Mouse (Mus musculus) spleen, adult 2 months (tissue): ENCODE results near the gene Pdhx. TPM values are rescaled to one million over a fixed set of nuclear protein-coding genes. Genes with fewer than 3 reads are reported as not detected.

Experiments
- DNase-seq, 2 experiments: peaks; one replicate each; pipeline versions ENCODE4 v3.0.0 to v3.0.0-alpha.2; 2012 to 2021; ENCODE audit warnings: low spot score in 2 of 2, low read depth in 1 of 2
- H3K27ac ChIP-seq: fragments of 200-500 bp; 2 replicates; pipeline ENCODE4 v1.5.1; 2012; ENCODE audit warnings: low read length, inconsistent platforms; ENCODE audit not compliant: insufficient read depth
- H3K27me3 ChIP-seq: fragments of 200-500 bp; 2 replicates; pipeline ENCODE4 v1.6.1; 2012; ENCODE audit warnings: mild to moderate bottlenecking, moderate library complexity, low read length, inconsistent platforms; ENCODE audit not compliant: control insufficient read depth, insufficient read depth
- H3K36me3 ChIP-seq: fragments of 200-500 bp; 2 replicates; pipeline ENCODE4 v1.6.1; 2012; ENCODE audit warnings: mild to moderate bottlenecking, low read length, inconsistent platforms; ENCODE audit not compliant: control insufficient read depth, insufficient read depth
- H3K4me1 ChIP-seq: fragments of 200-500 bp; 2 replicates; pipeline ENCODE4 v1.6.1; 2011; ENCODE audit warnings: inconsistent platforms; ENCODE audit not compliant: control insufficient read depth, insufficient read depth, insufficient read length
- H3K4me3 ChIP-seq: fragments of 200-500 bp; 2 replicates; pipeline ENCODE4 v1.5.1; 2011; ENCODE audit warnings: mild to moderate bottlenecking, inconsistent platforms; ENCODE audit not compliant: insufficient read depth, insufficient read length; ENCODE audit errors: extremely low read depth
- CTCF ChIP-seq: fragments of 200-500 bp; IDR thresholded peaks from 2 replicates; pipeline ENCODE4 v1.5.1; 2011; ENCODE audit warnings: mild to moderate bottlenecking, inconsistent platforms; ENCODE audit not compliant: insufficient read depth, insufficient read length, insufficient replicate concordance; ENCODE audit errors: extremely low read depth
- POLR2A ChIP-seq: fragments of 200-500 bp; IDR thresholded peaks from 2 replicates; pipeline ENCODE4 v1.6.1; 2011; ENCODE audit warnings: low read depth, low read length, inconsistent platforms
- WGBS: fragments of 180-500 bp; shearing (Covaris S2); methylation state at CpG from one replicate; pipeline ENCODE4 v1.1.7; 2018; 5-methylcytosine and 5-hydroxymethylcytosine counted together
- polyA plus RNA-seq: library from polyadenylated mRNA; depleted of rRNA; stranded (reverse); fragments of >200 nt; gene quantifications from 2 replicates; pipeline ENCODE4 v1.2.3, GENCODE M21; 2012

The Pdhx gene
- polyA plus RNA-seq, 1 experiment = 4.7 TPM

- 59% methylated on average over 3 of the region's 3 CpGs for WGBS
Observed at GRCm38 (mm10) chr2:103008221-103008620, 65.1 kb downstream of the Pdhx start.

GRCm38 (mm10) chr2:103004599-103004998 lies 68.7 kb downstream of the Pdhx start:
- no peak for DNase-seq
- Histone ChIP-seq H3K27ac (no peak overlapping the region), H3K36me3 (no peaks in the 10 kb centered on the region), H3K27me3 (no peaks in the 10 kb centered on the region), H3K4me1 (no peaks in the 10 kb centered on the region), H3K4me3 (no peak overlapping the region)
- WGBS = 47% methylated on average over 7 of the region's 7 CpGs
- TF ChIP-seq CTCF = no peak
- no peak for TF ChIP-seq POLR2A

More at GRCm38 (mm10) chr2:103008221-103008620, 65.1 kb downstream of the Pdhx start:
- Histone ChIP-seq H3K36me3 (no peaks in the 10 kb centered on the region), H3K4me3 (no peak overlapping the region), H3K4me1 (no peaks in the 10 kb centered on the region), H3K27ac (no peak overlapping the region), H3K27me3 (no peaks in the 10 kb centered on the region)
- DNase-seq = no peak
- TF ChIP-seq CTCF = no peak
- TF ChIP-seq POLR2A = no peak

- H3K27me3 ChIP-seq = no peaks in the 10 kb centered on the region
- H3K4me1 ChIP-seq = peaks cover 9% of the 10 kb centered on the region
- H3K27ac ChIP-seq = no peak overlapping the region
- H3K4me3 ChIP-seq = no peak overlapping the region
- DNase-seq = peak; percentile 19 to 34
- 8% methylated on average over 6 of the region's 6 CpGs for WGBS
- TF ChIP-seq CTCF (no peak), POLR2A (no peak)
- no peaks in the 10 kb centered on the region for H3K36me3 ChIP-seq
Observed at GRCm38 (mm10) chr2:102999153-102999575, 74.1 kb downstream of the Pdhx start.

- H3K4me3 ChIP-seq = no peak overlapping the region
- DNase-seq = peak in 1 of 2 experiments; percentile 53
- no peaks in the 10 kb centered on the region for H3K36me3 ChIP-seq
- H3K4me1 ChIP-seq = peaks cover 9% of the 10 kb centered on the region
- H3K27ac ChIP-seq = no peak overlapping the region
- WGBS = 7% methylated on average over 5 of the region's 5 CpGs
- H3K27me3 ChIP-seq = no peaks in the 10 kb centered on the region
- TF ChIP-seq POLR2A = no peak
- TF ChIP-seq CTCF = no peak
Observed at GRCm38 (mm10) chr2:102998356-102998755, 75.0 kb downstream of the Pdhx start.

GRCm38 (mm10) chr2:102997874-102998273 lies 75.4 kb downstream of the Pdhx start:
- no peak for DNase-seq
- Histone ChIP-seq H3K36me3 (no peaks in the 10 kb centered on the region), H3K4me1 (peaks cover 9% of the 10 kb centered on the region), H3K27ac (no peak overlapping the region), H3K27me3 (no peaks in the 10 kb centered on the region), H3K4me3 (no peak overlapping the region)
- WGBS = 95% methylated on average over 1 of the region's 1 CpGs
- TF ChIP-seq CTCF (no peak), POLR2A (no peak)

GRCm38 (mm10) chr2:102993841-102994607 lies 79.3 kb downstream of the Pdhx start:
- Histone ChIP-seq H3K36me3 (no peaks in the 10 kb centered on the region), H3K4me1 (peaks cover 15% of the 10 kb centered on the region), H3K4me3 (no peak overlapping the region), H3K27ac (no peak overlapping the region), H3K27me3 (no peaks in the 10 kb centered on the region)
- no peak for DNase-seq
- WGBS = 87% methylated on average over 3 of the region's 3 CpGs
- TF ChIP-seq POLR2A (no peak), CTCF (no peak)

GRCm38 (mm10) chr2:102992405-102992804 lies 80.9 kb downstream of the Pdhx start:
- H3K27me3 ChIP-seq = no peaks in the 10 kb centered on the region
- no peak for TF ChIP-seq POLR2A
- TF ChIP-seq CTCF = no peak
- WGBS = 77% methylated on average over 6 of the region's 6 CpGs
- H3K27ac ChIP-seq = no peak overlapping the region
- H3K36me3 ChIP-seq = no peaks in the 10 kb centered on the region
- no peak for DNase-seq
- H3K4me3 ChIP-seq = no peak overlapping the region
- peaks cover 7% of the 10 kb centered on the region; the same call in 1 of the 2 replicates for H3K4me1 ChIP-seq
